Mouse (Mus musculus) fibroblast of lung, adult 2 months (primary cell): Measurements from ENCODE around the gene Fth1.
"Not testable (repeated sequence)": the region's sequence is repeated elsewhere in the genome, so short reads cannot be mapped to it uniquely, and the experiment has no call there.

ENCODE experiments used
- DNase-seq: peaks from one replicate; pipeline ENCODE4 v3.0.0-alpha.2; 2011; ENCODE audit warnings: low read depth

Fth1 gene

GRCm38 (mm10) chr19:9964205-9964916 lies 16.0 kb upstream of the Fth1 start:
- DNase-seq, result no peak

GRCm38 (mm10) chr19:9966096-9966867 lies 14.1 kb upstream of the Fth1 start:
- no peak for DNase-seq

GRCm38 (mm10) chr19:9968081-9968787 lies 12.2 kb upstream of the Fth1 start:
- DNase-seq, result no peak

GRCm38 (mm10) chr19:9974853-9975252 lies 5.5 kb upstream of the Fth1 start:
- DNase-seq, result not testable (repeated sequence)

- DNase-seq, result no peak
Observed at GRCm38 (mm10) chr19:9977085-9977484, 3.3 kb upstream of the Fth1 start.

- DNase-seq, result peak; percentile 83
Observed at GRCm38 (mm10) chr19:9978431-9978951, 1.9 kb upstream of the Fth1 start.

GRCm38 (mm10) chr19:9979156-9979555 lies 1.2 kb upstream of the Fth1 start:
- no peak for DNase-seq

GRCm38 (mm10) chr19:9981621-9982020 lies 1.2 kb downstream of the Fth1 start:
- DNase-seq, result no peak

GRCm38 (mm10) chr19:9982151-9982851 lies 1.9 kb downstream of the Fth1 start:
- DNase-seq, result peak; percentile 95

GRCm38 (mm10) chr19:9982852-9983542 lies 2.6 kb downstream of the Fth1 start:
- DNase-seq, result no peak

- DNase-seq, result no peak
Observed at GRCm38 (mm10) chr19:9984111-9985055, 4.0 kb downstream of the Fth1 start.

GRCm38 (mm10) chr19:9985190-9985899 lies 4.9 kb downstream of the Fth1 start:
- DNase-seq, result no peak

- no peak for DNase-seq
Observed at GRCm38 (mm10) chr19:9985900-9986421, 5.6 kb downstream of the Fth1 start.

- no peak for DNase-seq
Observed at GRCm38 (mm10) chr19:9987192-9987591, 6.8 kb downstream of the Fth1 start.

- DNase-seq, result no peak
Observed at GRCm38 (mm10) chr19:9987593-9987992, 7.2 kb downstream of the Fth1 start.

- no peak for DNase-seq
Observed at GRCm38 (mm10) chr19:9989171-9989883, 8.9 kb downstream of the Fth1 start.

GRCm38 (mm10) chr19:9989884-9990256 lies 9.5 kb downstream of the Fth1 start:
- no peak for DNase-seq

- DNase-seq, result no peak
Observed at GRCm38 (mm10) chr19:9991304-9991703, 10.9 kb downstream of the Fth1 start.
